Mouse (Mus musculus) telencephalon, adult 2 months (tissue): Measurements from ENCODE around the gene St7l.
"Not testable (repeated sequence)": the region's sequence is repeated elsewhere in the genome, so short reads cannot be mapped to it uniquely, and the experiment has no call there.

Experiments
- DNase-seq: peaks from one replicate; pipeline ENCODE4 v3.0.0-alpha.2; 2011; ENCODE audit warnings: low read depth, low spot score

Gene St7l

GRCm38 (mm10) chr3:104863786-104864650, at the start of gene St7l, which contains the start of gene Capza1:
St7l (plus strand) TSS chr3:104864005.
Capza1 (minus strand) TSS chr3:104864505.
- peak; percentile 86 for DNase-seq

- DNase-seq: no peak
Measured at GRCm38 (mm10) chr3:104814746-104815145, 49.1 kb upstream of the St7l start.

GRCm38 (mm10) chr3:104815346-104815745, 48.5 kb upstream of the St7l start:
- no peak for DNase-seq

GRCm38 (mm10) chr3:104816130-104816529, 47.7 kb upstream of the St7l start:
- no peak for DNase-seq

DNA sequence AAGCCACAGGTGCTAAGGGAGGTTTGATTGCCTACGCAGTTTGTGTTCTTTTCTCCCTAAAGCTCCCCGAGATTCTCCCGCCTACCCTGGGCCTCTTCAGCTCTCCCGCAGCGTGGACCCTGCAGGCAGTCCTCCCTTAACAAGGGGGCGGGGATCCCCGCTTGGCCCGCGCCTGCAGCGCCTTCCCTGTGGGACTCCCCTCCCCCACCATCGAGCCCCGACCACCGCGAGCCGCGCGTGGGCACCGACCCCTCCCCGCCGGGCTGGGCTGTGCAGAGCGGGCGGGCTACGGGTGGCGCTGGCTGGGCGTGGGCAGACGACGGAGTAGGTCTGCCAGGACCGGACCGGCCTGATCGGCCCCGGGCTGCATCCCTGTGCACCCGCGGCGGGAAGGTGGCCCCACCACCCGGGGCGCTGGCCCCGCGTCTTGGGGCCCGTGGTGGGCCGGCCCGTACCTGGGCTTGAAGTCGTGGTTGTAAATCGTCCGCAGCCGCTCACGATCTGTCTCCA, 46.3 kb upstream of the St7l start:
- no peak for DNase-seq

GRCm38 (mm10) chr3:104817991-104818748, 45.6 kb upstream of the St7l start, which contains the start of gene Mov10:
Mov10 (minus strand) TSS chr3:104818563.
- DNase-seq: no peak

DNA sequence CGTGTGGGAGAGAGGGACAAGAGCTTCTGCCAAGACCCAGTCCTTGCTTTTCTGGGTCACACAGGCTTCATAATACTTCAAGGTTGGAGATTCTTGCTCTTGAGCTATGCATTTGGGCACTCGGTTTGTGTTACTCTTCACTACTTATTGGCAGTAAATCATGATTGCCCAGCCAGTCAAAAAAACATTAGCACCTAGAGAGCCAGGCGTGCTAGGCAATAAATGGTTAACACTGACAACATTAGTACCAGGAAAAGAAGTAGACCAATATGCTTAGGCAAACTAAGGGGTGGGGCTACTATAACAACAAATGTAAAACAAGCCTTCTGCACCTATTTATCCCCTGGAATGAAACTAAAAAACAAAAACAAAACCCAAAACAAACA, 45.1 kb upstream of the St7l start:
- DNase-seq: no peak

DNA sequence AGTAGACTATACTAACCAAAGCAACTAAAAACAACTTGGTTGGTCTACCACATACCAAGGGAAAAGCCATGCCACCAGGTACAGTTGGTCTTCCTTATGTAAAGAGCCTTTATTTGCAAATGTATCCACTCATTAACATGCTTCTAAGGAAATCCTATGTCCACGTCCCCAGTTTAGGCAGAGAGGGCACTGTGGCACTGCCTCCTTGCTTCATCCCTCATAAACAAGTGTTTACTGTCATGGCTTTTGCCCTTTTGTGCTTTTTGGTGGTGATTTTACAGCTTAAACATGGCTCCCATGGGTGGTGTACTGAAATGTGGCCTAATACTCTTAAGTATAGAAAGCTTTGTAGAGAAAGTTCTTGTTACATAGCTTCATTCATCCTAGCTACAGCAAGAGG, 43.4 kb upstream of the St7l start:
- DNase-seq: no peak

DNA sequence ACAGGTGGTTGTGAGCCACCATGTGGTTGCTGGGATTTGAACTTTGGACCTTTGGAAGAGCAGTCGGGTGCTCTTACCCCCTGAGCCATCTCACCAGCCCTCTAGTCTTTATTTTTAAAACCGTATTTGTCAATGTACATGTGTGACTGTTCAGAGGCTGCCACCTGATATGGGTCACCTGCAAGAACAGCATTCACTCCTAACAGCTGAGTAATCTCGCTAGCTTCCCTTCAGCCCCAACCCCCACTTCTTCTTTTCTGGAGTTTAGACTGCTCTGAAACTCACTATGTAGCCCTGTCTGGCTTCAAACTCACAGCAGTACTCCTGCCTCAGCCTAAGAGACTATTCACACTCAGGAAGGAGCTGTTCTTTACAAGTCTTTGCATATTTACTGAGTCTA, 41.4 kb upstream of the St7l start:
- no peak for DNase-seq

DNA sequence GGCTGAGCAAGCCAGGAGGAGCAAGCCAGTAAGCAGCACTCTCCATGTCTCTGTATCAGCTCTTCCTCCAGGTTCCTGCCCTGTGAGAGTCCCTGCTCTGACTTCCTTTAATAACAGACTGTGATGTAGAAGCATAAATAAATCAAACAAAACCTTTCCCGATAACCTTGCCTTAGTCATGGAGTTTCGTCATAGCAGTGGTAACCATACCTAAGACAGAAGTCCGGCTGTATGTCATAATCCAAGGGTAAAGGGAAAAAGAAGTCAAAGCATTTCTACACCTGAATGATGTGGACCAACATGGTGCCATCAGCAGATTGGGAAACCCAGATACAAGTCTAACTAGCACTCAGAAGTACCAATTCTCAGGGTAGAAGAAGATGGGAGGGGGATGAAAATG, 28.0 kb upstream of the St7l start:
- no peak for DNase-seq

GRCm38 (mm10) chr3:104841049-104841448, 22.8 kb upstream of the St7l start:
- DNase-seq: no peak

GRCm38 (mm10) chr3:104846601-104847000, 17.2 kb upstream of the St7l start:
- DNase-seq: no peak

- no peak for DNase-seq
Measured at GRCm38 (mm10) chr3:104854465-104854864, 9.3 kb upstream of the St7l start.

DNA sequence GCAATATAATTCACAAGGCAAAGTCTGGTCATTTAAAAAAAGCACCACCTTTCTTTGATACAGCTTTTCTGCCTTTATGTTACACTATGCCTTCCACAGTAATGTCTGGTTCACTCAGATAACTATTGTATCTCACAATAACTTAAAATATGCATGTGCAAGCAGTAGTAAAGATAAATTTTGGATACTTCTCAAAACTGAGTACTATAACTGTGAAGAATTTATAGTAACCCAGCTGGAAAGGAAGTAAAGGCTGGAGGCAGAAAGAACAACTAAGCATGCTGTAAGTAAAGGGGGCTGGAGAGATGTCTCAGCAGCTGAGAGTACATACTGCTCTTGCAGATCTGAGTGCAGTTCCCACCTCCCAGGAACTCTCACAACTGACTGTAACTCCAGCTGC, 8.9 kb upstream of the St7l start:
- DNase-seq: peak; percentile 24

DNA sequence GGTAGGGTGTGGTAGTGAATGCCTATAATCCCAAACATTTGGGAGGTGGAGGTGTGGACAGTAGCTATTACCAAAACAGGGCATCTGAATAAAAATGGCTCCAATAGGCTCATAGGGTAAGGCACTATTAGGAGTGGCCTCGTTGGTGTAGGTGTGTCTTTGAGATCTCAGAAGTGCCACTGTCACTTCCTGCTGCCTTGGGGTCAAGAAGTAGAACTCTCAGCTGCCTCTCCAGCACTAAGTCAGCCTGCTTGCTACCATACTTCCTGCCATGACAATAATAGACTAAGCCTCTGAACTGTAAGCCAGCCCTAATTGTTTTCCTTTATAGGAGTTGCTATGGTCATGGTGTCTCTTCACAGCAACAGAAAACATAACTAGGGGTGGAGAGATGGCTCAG, 7.7 kb upstream of the St7l start:
- no peak for DNase-seq

DNA sequence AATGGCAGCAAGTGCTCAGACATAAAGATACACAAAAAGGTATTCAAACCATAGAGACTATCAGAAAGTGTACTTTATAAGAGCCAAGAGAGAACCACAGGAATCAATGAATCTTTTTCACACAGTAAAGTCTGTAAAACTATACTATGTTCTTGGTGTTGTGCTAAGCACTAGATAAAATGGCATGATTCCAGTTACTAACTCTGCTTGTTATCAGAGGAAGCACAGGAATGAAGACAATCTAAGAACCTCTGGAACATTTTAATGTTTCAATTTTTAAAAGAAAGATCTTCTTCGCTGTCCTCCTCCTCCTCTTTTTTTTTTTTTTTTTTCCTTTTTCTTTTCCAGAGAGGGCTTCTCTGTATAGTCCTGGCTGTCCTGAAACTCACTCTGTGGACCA, 5.2 kb upstream of the St7l start:
- no peak for DNase-seq

DNA sequence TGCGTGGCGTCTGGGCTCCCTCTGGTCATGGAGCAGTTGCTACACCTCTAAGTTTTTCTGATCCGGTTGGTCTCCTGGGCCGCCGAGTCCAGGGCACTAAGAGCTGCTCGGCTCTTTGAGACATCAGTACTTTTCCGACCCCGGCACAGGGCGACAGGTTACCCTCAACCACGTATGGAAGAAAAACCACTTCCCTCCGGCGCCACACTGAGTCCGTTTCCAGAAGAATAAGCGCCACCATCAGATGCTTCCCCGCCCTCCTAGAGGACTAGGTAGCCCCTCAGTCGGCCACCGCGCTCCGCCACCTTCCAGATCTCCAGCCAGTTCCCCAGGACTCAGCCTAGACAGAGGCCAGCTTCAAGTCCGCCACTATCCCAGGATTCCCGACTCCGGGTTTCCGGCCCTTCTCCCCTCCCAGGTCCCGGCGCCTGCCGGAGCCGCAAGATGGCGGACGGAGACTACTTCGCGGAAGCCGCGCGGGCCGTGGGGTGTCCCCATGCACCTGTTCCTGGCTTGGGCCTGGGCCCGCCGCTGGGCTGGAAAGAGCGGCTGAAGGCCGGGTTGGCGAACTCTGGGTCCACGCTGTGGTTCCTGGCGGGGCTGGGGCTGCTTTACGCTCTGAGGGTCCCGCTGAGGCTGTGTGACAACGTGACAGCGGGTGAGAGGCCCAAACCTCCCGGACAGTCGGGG, 991 bp downstream of the St7l start:
- DNase-seq: peak; percentile 90

- DNase-seq: no peak
Measured at GRCm38 (mm10) chr3:104865341-104865788, 1.6 kb downstream of the St7l start.

DNA sequence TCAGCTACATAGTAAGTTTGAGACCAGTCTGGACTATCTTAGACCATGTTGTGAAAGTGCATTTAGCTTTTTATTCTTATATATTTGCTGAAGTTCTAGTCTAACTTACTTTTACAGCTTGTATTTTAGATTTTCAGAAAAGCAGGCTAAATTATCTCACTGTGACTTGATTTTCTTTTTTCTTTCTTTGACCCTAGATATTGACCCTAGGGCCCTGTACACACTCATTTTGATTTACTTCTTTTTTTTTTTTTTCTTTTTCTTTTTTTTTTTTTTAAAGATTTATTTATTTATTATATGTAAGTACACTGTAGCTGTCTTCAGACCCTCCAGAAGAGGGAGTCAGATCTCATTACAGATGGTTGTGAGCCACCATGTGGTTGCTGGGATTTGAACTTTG, 2.9 kb downstream of the St7l start:
- not testable (repeated sequence) for DNase-seq

- DNase-seq: no peak
Measured at GRCm38 (mm10) chr3:104869611-104870010, 5.8 kb downstream of the St7l start.

DNA sequence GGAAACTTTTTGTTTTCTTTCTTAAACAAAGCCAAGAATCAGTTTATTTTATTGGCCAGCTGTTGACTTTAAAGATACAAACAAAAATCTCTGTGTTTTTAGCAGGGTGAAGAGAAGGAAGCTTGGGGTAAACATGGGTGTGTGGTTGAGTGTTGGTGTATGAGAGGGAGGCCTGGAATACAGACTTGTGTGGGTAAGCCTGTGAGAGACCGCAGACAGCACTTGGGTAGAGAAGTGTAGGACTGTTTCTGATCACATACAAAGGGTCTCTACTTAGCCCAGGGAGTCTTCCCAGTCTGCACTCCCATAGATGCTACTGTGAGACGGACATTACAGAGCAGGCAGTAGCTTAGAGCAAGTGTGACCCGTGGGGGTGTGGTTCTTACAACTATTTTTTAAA, 24.8 kb downstream of the St7l start:
- DNase-seq: no peak

GRCm38 (mm10) chr3:104896141-104896540, 32.3 kb downstream of the St7l start:
- DNase-seq: no peak
